Comparison of ENCODE assay signal across 8 mouse cellular contexts in genomic region chr13:113269777-113270776, GRCm38 (mm10). TPM values are rescaled to one million over a fixed set of nuclear protein-coding genes. Genes with fewer than 3 reads are reported as not detected.
DNase-seq lines count a peak whose midpoint lies in the region; ATAC-seq and TF ChIP-seq lines count a peak whose summit lies in the region.

No protein-coding gene starts in this region.

- H3K27ac ChIP-seq in liver, embryonic 12.5 days, result no peak overlapping the region
- no peak overlapping the region for H3K27ac ChIP-seq in midbrain, postnatal 0 days (ENCODE audit: low read depth, low read length)

- WGBS in liver, embryonic 12.5 days (ENCODE audit: insufficient replicate concordance), result 52% methylated on average over 18 of the region's 18 CpGs
- WGBS in midbrain, postnatal 0 days, result 43% methylated on average over 18 of the region's 18 CpGs

- H3K4me1 ChIP-seq in liver, embryonic 12.5 days, result no peaks in the 10 kb centered on the region
- no peaks in the 10 kb centered on the region for H3K4me1 ChIP-seq in midbrain, postnatal 0 days (ENCODE audit: insufficient read depth, low read length)

- intact Hi-C loops in left cerebral cortex, postnatal 4 days (cut with DNase I), result loop anchor here (5.0 kb wide), 2 partner anchors 223 to 347 kb away; partner anchors contain the start of genes Gpx8 and Snx18

- no peaks in the 10 kb centered on the region for H3K27me3 ChIP-seq in liver, embryonic 12.5 days (replicated peaks)
- no peaks in the 10 kb centered on the region for H3K27me3 ChIP-seq in midbrain, postnatal 0 days (ENCODE audit: insufficient read depth, low read length)

- peak; percentile 71 for DNase-seq in liver
- peak; percentile 87 for DNase-seq in embryo, embryonic 11 days
- DNase-seq in gastrocnemius, postnatal 4 days (ENCODE audit: low spot score in 2 of 2), result peak; percentile 50 to 72
- peak; percentile 55 for DNase-seq in kidney, adult 11 months
- DNase-seq in left cerebral cortex, postnatal 4 days, result peak; percentile 78
- peak; percentile 87 for DNase-seq in midbrain, postnatal 0 days (ENCODE audit: low spot score)
- peak; percentile 57 to 78 for DNase-seq in spleen, postnatal 4 days (ENCODE audit: low spot score in 2 of 2)

- no peak overlapping the region for H3K9ac ChIP-seq in liver, embryonic 12.5 days
- no peak overlapping the region for H3K9ac ChIP-seq in midbrain, postnatal 0 days (replicated peaks; ENCODE audit: low read length, poor library complexity, severe bottlenecking)

- H3K9me3 ChIP-seq in liver, embryonic 12.5 days (replicated peaks), result no peaks in the 10 kb centered on the region
- no peaks in the 10 kb centered on the region for H3K9me3 ChIP-seq in midbrain, postnatal 0 days (ENCODE audit: low read length)

- ATAC-seq in liver, embryonic 12.5 days, result no peak
- peak; percentile 84 for ATAC-seq in midbrain, postnatal 0 days (ENCODE audit: low FRiP score)

- peak; percentile 96 for TF ChIP-seq CTCF in midbrain, postnatal 0 days (IDR thresholded peaks at IDR 0.05)

- no peak overlapping the region for H3K4me3 ChIP-seq in liver, embryonic 12.5 days
- H3K4me3 ChIP-seq in midbrain, postnatal 0 days (ENCODE audit: low read depth, low read length), result no peak overlapping the region

- no peaks in the 10 kb centered on the region for H3K36me3 ChIP-seq in liver, embryonic 12.5 days
- no peaks in the 10 kb centered on the region for H3K36me3 ChIP-seq in midbrain, postnatal 0 days (ENCODE audit: insufficient read depth, low read length)

- H3K4me2 ChIP-seq in liver, embryonic 12.5 days, result no peak overlapping the region
- H3K4me2 ChIP-seq in midbrain, postnatal 0 days (ENCODE audit: low read depth, low read length, poor library complexity, severe bottlenecking), result no peak overlapping the region

RNA-seq across cellular contexts. Expression of gene BC067074, which starts 22.9 kb away (rescaled TPM):
- 0.49 and 0.75 TPM in 2 replicates for polyA plus RNA-seq in liver, embryonic 12.5 days (2016; fragmentation: Nextera tagmentation; extraction: Ambion mirVana)
- total RNA-seq in gastrocnemius, postnatal 4 days (2021), result 10 to 100 TPM; 15.3 to 21.3 TPM
- total RNA-seq in left cerebral cortex, postnatal 4 days (2021), result 1 to 10 TPM; 1.5 to 1.7 TPM
- 2.4 and 3.5 TPM in 2 replicates for total RNA-seq in midbrain, postnatal 0 days (2014; rRNA removed)
- 0.48 and 0.72 TPM in 2 replicates for polyA plus RNA-seq in midbrain, postnatal 0 days (2015; fragmentation: Nextera tagmentation; extraction: Ambion mirVana)

RNA-seq across cellular contexts. Expression of gene Gzmk, which starts 44.4 kb away (rescaled TPM):
- polyA plus RNA-seq in liver, embryonic 12.5 days (2016; fragmentation: Nextera tagmentation; extraction: Ambion mirVana), result not detected in 2 replicates
- total RNA-seq in gastrocnemius, postnatal 4 days (2021), result not detected
- not detected for total RNA-seq in left cerebral cortex, postnatal 4 days (2021)
- not detected in 2 replicates for total RNA-seq in midbrain, postnatal 0 days (2014; rRNA removed)
- 0.17 TPM in 1 of 2 replicates, not detected in the other for polyA plus RNA-seq in midbrain, postnatal 0 days (2015; fragmentation: Nextera tagmentation; extraction: Ambion mirVana)
